Mouse (Mus musculus): ENCODE data around the gene Zbtb16. TPM values are rescaled to one million over a fixed set of nuclear protein-coding genes. Genes with fewer than 3 reads are reported as not detected.
A peak's percentile ranks its signal among the peaks of the same experiment; 100 is the strongest.

Gene Zbtb16
- polyA plus RNA-seq, 1 experiment from 2014 or later, result 5.4 TPM

GRCm38 (mm10) chr9:48670156-48670555, 165.9 kb downstream of the Zbtb16 start:
- H3K9ac ChIP-seq (ENCODE audit: low read depth, low read length), result no peak overlapping the region
- no peaks in the 10 kb centered on the region for H3K27me3 ChIP-seq (ENCODE audit: control insufficient read depth, insufficient read depth, low read depth, low read length)
- H3K4me3 ChIP-seq (ENCODE audit: low read depth, low read length), result no peak overlapping the region
- H3K36me3 ChIP-seq (ENCODE audit: control insufficient read depth, insufficient read depth, low read length), result no peaks in the 10 kb centered on the region
- no peak overlapping the region for H3K27ac ChIP-seq (ENCODE audit: low read length)
- peaks cover 23% of the 10 kb centered on the region for H3K4me1 ChIP-seq (ENCODE audit: control insufficient read depth, insufficient read depth, low read length)
- ATAC-seq, result no peak
- WGBS, result 85% methylated on average over 13 of the region's 13 CpGs
- H3K9me3 ChIP-seq (replicated peaks; ENCODE audit: control insufficient read depth, low read length, poor library complexity, severe bottlenecking), result no peaks in the 10 kb centered on the region
- no peak overlapping the region for H3K4me2 ChIP-seq (ENCODE audit: low read length)

- no peak overlapping the region for H3K4me2 ChIP-seq (ENCODE audit: low read length)
- H3K36me3 ChIP-seq (ENCODE audit: control insufficient read depth, insufficient read depth, low read length), result no peaks in the 10 kb centered on the region
- no peak for ATAC-seq
- no peaks in the 10 kb centered on the region for H3K9me3 ChIP-seq (replicated peaks; ENCODE audit: control insufficient read depth, low read length, poor library complexity, severe bottlenecking)
- WGBS, result 52% methylated on average over 10 of the region's 10 CpGs
- no peak overlapping the region for H3K9ac ChIP-seq (ENCODE audit: low read depth, low read length)
- peaks cover 20% of the 10 kb centered on the region; the same call in 1 of the 2 replicates for H3K4me1 ChIP-seq (ENCODE audit: control insufficient read depth, insufficient read depth, low read length)
- H3K27ac ChIP-seq (ENCODE audit: low read length), result no peak overlapping the region
- no peaks in the 10 kb centered on the region for H3K27me3 ChIP-seq (ENCODE audit: control insufficient read depth, insufficient read depth, low read depth, low read length)
- no peak overlapping the region for H3K4me3 ChIP-seq (ENCODE audit: low read depth, low read length)
These were observed 166.3 kb downstream of the Zbtb16 start for GRCm38 (mm10) chr9:48669672-48670071.

GRCm38 (mm10) chr9:48666702-48667101, 169.3 kb downstream of the Zbtb16 start:
- no peak for ATAC-seq
- Histone ChIP-seq H3K9me3 (replicated peaks; ENCODE audit: control insufficient read depth, low read length, poor library complexity, severe bottlenecking) (no peaks in the 10 kb centered on the region), H3K4me3 (ENCODE audit: low read depth, low read length) (no peak overlapping the region), H3K4me1 (ENCODE audit: control insufficient read depth, insufficient read depth, low read length) (peaks cover 19% of the 10 kb centered on the region), H3K27ac (ENCODE audit: low read length) (no peak overlapping the region), H3K4me2 (ENCODE audit: low read length) (no peak overlapping the region), H3K36me3 (ENCODE audit: control insufficient read depth, insufficient read depth, low read length) (no peaks in the 10 kb centered on the region), H3K9ac (ENCODE audit: low read depth, low read length) (no peak overlapping the region), H3K27me3 (ENCODE audit: control insufficient read depth, insufficient read depth, low read depth, low read length) (no peaks in the 10 kb centered on the region)
- 87% methylated on average over 3 of the region's 3 CpGs for WGBS

GRCm38 (mm10) chr9:48663052-48663433, 173.0 kb downstream of the Zbtb16 start:
- Histone ChIP-seq H3K4me2 (ENCODE audit: low read length) (peak overlapping the region; percentile 36), H3K4me3 (ENCODE audit: low read depth, low read length) (no peak overlapping the region), H3K27me3 (ENCODE audit: control insufficient read depth, insufficient read depth, low read depth, low read length) (no peaks in the 10 kb centered on the region), H3K36me3 (ENCODE audit: control insufficient read depth, insufficient read depth, low read length) (no peaks in the 10 kb centered on the region), H3K27ac (ENCODE audit: low read length) (0 out of 2 replicates have a peak overlapping the region, but pooled peaks have one; percentile 7), H3K9me3 (replicated peaks; ENCODE audit: control insufficient read depth, low read length, poor library complexity, severe bottlenecking) (no peaks in the 10 kb centered on the region), H3K4me1 (ENCODE audit: control insufficient read depth, insufficient read depth, low read length) (peaks cover 16% of the 10 kb centered on the region), H3K9ac (ENCODE audit: low read depth, low read length) (peak overlapping the region; percentile 22; the same call in 1 of the 2 replicates)
- WGBS, result 11% methylated on average over 13 of the region's 13 CpGs
- ATAC-seq, result peak; percentile 57

- WGBS, result 8% methylated on average over 15 of the region's 15 CpGs
- H3K9ac ChIP-seq (ENCODE audit: low read depth, low read length), result peak overlapping the region; percentile 36
- peak; percentile 39; the same call in 1 of the 2 replicates for ATAC-seq
- peaks cover 16% of the 10 kb centered on the region for H3K4me1 ChIP-seq (ENCODE audit: control insufficient read depth, insufficient read depth, low read length)
- H3K4me3 ChIP-seq (ENCODE audit: low read depth, low read length), result no peak overlapping the region
- H3K36me3 ChIP-seq (ENCODE audit: control insufficient read depth, insufficient read depth, low read length), result no peaks in the 10 kb centered on the region
- 0 out of 2 replicates have a peak overlapping the region, but pooled peaks have one; percentile 7 for H3K27ac ChIP-seq (ENCODE audit: low read length)
- H3K9me3 ChIP-seq (replicated peaks; ENCODE audit: control insufficient read depth, low read length, poor library complexity, severe bottlenecking), result no peaks in the 10 kb centered on the region
- H3K27me3 ChIP-seq (ENCODE audit: control insufficient read depth, insufficient read depth, low read depth, low read length), result no peaks in the 10 kb centered on the region; the same call in 1 of the 2 replicates
- H3K4me2 ChIP-seq (ENCODE audit: low read length), result peak overlapping the region; percentile 36
These were observed 173.5 kb downstream of the Zbtb16 start for GRCm38 (mm10) chr9:48662361-48663051.

- peak; percentile 34; the same call in 1 of the 2 replicates for ATAC-seq
- Histone ChIP-seq H3K4me3 (ENCODE audit: low read depth, low read length) (no peak overlapping the region), H3K9ac (ENCODE audit: low read depth, low read length) (no peak overlapping the region), H3K9me3 (replicated peaks; ENCODE audit: control insufficient read depth, low read length, poor library complexity, severe bottlenecking) (no peaks in the 10 kb centered on the region), H3K4me2 (ENCODE audit: low read length) (no peak overlapping the region), H3K27ac (ENCODE audit: low read length) (no peak overlapping the region), H3K27me3 (ENCODE audit: control insufficient read depth, insufficient read depth, low read depth, low read length) (no peaks in the 10 kb centered on the region; the same call in 1 of the 2 replicates), H3K4me1 (ENCODE audit: control insufficient read depth, insufficient read depth, low read length) (peaks cover 16% of the 10 kb centered on the region), H3K36me3 (ENCODE audit: control insufficient read depth, insufficient read depth, low read length) (no peaks in the 10 kb centered on the region)
- 46% methylated on average over 9 of the region's 9 CpGs for WGBS
These were observed 174.6 kb downstream of the Zbtb16 start for GRCm38 (mm10) chr9:48661225-48662023.

GRCm38 (mm10) chr9:48655525-48656169, 180.4 kb downstream of the Zbtb16 start:
- no peak overlapping the region for H3K4me2 ChIP-seq (ENCODE audit: low read length)
- no peaks in the 10 kb centered on the region for H3K36me3 ChIP-seq (ENCODE audit: control insufficient read depth, insufficient read depth, low read length)
- H3K9ac ChIP-seq (ENCODE audit: low read depth, low read length), result no peak overlapping the region
- no peak overlapping the region for H3K4me3 ChIP-seq (ENCODE audit: low read depth, low read length)
- no peaks in the 10 kb centered on the region for H3K9me3 ChIP-seq (replicated peaks; ENCODE audit: control insufficient read depth, low read length, poor library complexity, severe bottlenecking)
- no peaks in the 10 kb centered on the region for H3K4me1 ChIP-seq (ENCODE audit: control insufficient read depth, insufficient read depth, low read length)
- 24% methylated on average over 5 of the region's 5 CpGs for WGBS
- ATAC-seq, result no peak
- no peak overlapping the region for H3K27ac ChIP-seq (ENCODE audit: low read length)
- no peaks in the 10 kb centered on the region; the same call in 1 of the 2 replicates for H3K27me3 ChIP-seq (ENCODE audit: control insufficient read depth, insufficient read depth, low read depth, low read length)

- ATAC-seq, result no peak
- H3K4me2 ChIP-seq (ENCODE audit: low read length), result no peak overlapping the region
- 17% methylated on average over 8 of the region's 8 CpGs for WGBS
- no peaks in the 10 kb centered on the region; the same call in 1 of the 2 replicates for H3K27me3 ChIP-seq (ENCODE audit: control insufficient read depth, insufficient read depth, low read depth, low read length)
- H3K27ac ChIP-seq (ENCODE audit: low read length), result no peak overlapping the region
- no peaks in the 10 kb centered on the region; the same call in 1 of the 2 replicates for H3K4me1 ChIP-seq (ENCODE audit: control insufficient read depth, insufficient read depth, low read length)
- no peaks in the 10 kb centered on the region for H3K9me3 ChIP-seq (replicated peaks; ENCODE audit: control insufficient read depth, low read length, poor library complexity, severe bottlenecking)
- no peak overlapping the region for H3K4me3 ChIP-seq (ENCODE audit: low read depth, low read length)
- H3K36me3 ChIP-seq (ENCODE audit: control insufficient read depth, insufficient read depth, low read length), result no peaks in the 10 kb centered on the region
- no peak overlapping the region for H3K9ac ChIP-seq (ENCODE audit: low read depth, low read length)
These were observed 181.3 kb downstream of the Zbtb16 start for GRCm38 (mm10) chr9:48654730-48655129.
